Mouse (Mus musculus) embryonic fibroblast, embryonic 13.5 days (primary cell): ENCODE measurements around the gene Hist1h3g. TPM values are rescaled to one million over a fixed set of nuclear protein-coding genes. Genes with fewer than 3 reads are reported as not detected.
A peak's percentile ranks its signal among the peaks of the same experiment; 100 is the strongest.
"Not testable (repeated sequence)": the region's sequence is repeated elsewhere in the genome, so short reads cannot be mapped to it uniquely, and the experiment has no call there.

Experiments
- H3K27ac ChIP-seq: 2 replicates; pipeline ENCODE4 v1.5.1; 2012; ENCODE audit warnings: low read length, control low read depth, inconsistent platforms; ENCODE audit not compliant: insufficient read depth
- H3K4me1 ChIP-seq: 2 replicates; pipeline ENCODE4 v1.6.1; 2011; ENCODE audit warnings: low read length; ENCODE audit not compliant: control insufficient read depth, insufficient read depth
- H3K4me3 ChIP-seq: 2 replicates; pipeline ENCODE4 v1.5.1; 2011; ENCODE audit warnings: mild to moderate bottlenecking, control low read depth, low read length; ENCODE audit not compliant: insufficient read depth
- CTCF ChIP-seq: IDR thresholded peaks from 2 replicates; pipeline ENCODE4 v1.5.1; 2011; ENCODE audit warnings: mild to moderate bottlenecking, control low read depth, low read length, moderate library complexity, borderline replicate concordance; ENCODE audit not compliant: insufficient read depth
- POLR2A ChIP-seq: IDR thresholded peaks from 2 replicates; pipeline ENCODE4 v1.6.1; 2011; ENCODE audit warnings: low read depth, mild to moderate bottlenecking, control low read depth, low read length, moderate library complexity
- polyA plus RNA-seq: library from polyadenylated mRNA; stranded (reverse); fragments of >200 nt; gene quantifications from 2 replicates; pipeline ENCODE4 v1.2.4, GENCODE M21; 2011; ENCODE audit warnings: low read depth; ENCODE audit not compliant: missing spikeins, insufficient read length

The Hist1h3g gene
- polyA plus RNA-seq, 1 experiment = 5.7 TPM

DNA sequence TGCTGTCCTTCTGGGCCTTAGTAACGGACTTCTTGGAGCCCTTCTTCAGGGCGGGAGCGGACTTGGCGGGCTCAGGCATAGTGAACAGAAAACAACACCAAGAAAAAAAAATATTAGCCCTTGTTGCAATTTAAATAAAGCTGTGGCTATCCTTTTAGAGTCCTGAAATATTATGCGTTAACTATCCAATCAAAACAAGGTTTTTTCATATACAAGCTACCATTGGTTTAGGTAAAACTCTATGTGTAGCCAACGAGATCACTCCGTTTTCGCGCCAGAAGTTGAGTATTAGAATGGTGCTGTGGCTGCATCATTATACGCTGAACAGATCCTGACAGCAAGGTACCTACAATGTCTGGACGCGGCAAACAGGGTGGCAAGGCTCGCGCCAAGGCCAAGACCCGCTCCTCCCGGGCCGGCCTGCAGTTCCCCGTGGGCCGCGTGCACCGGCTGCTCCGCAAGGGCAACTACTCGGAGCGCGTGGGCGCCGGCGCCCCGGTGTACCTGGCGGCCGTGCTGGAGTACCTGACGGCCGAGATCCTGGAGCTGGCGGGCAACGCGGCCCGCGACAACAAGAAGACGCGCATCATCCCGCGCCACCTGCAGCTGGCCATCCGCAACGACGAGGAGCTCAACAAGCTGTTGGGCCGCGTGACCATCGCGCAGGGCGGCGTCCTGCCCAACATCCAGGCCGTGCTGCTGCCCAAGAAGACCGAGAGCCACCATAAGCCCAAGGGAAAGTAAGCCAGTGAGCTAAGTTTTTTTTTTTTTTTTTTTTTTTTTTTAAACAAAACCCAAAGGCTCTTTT, 1.5 kb upstream of the Hist1h3g start, which contains the start of gene Hist1h2af:
Gene Hist1h2af (plus strand): TSS at position 347 of the 808 bp plus-strand sequence.
- H3K4me1 ChIP-seq = not testable (repeated sequence)
- Histone ChIP-seq H3K4me3 (peak within 1 kb of the TSS; percentile 77), H3K27ac (peak within 1 kb of the TSS; percentile 93)
- peak; percentile 67 for TF ChIP-seq POLR2A

DNA sequence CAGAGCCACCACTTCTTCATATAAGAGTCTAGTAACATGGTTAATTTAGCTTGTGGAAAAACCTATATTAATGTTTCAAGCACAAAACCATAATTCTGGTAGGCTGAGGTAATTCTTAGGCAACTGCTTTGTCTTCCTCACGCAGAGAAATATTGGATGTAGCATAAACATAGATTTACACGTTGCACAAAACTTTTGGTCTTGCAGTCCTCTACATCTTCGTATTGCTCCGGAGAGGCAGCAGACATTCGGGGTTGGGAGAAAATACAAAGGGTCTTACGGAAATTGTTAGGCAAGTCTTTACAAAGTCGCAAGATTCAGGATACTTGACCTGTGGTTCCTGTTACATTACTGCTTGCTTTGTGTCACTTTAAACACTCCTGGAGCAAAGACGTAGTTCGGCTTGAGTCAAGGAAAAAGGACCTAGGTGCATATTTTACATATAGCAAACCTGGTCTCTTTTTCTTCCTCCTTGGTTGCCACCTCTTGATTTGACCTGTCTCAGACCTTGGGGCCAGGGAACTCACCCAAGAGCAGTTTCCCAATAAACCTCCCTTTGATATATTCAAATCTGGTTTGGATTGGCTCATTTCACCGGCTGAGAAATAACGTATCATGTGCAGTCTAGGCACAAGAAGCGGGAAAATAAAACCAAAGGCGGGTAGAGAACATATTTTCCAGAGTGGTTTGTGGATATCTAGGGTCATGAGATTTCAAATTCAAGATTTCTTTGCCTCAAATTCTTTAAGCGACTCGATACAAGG, 672 bp upstream of the Hist1h3g start:
- Histone ChIP-seq H3K27ac (peak overlapping the region; percentile 93), H3K4me1 (peaks cover 3% of the 10 kb centered on the region), H3K4me3 (peak overlapping the region; percentile 77)
- TF ChIP-seq CTCF (no peak), POLR2A (peak; percentile 77; the same call in 1 of the 2 replicates)

DNA sequence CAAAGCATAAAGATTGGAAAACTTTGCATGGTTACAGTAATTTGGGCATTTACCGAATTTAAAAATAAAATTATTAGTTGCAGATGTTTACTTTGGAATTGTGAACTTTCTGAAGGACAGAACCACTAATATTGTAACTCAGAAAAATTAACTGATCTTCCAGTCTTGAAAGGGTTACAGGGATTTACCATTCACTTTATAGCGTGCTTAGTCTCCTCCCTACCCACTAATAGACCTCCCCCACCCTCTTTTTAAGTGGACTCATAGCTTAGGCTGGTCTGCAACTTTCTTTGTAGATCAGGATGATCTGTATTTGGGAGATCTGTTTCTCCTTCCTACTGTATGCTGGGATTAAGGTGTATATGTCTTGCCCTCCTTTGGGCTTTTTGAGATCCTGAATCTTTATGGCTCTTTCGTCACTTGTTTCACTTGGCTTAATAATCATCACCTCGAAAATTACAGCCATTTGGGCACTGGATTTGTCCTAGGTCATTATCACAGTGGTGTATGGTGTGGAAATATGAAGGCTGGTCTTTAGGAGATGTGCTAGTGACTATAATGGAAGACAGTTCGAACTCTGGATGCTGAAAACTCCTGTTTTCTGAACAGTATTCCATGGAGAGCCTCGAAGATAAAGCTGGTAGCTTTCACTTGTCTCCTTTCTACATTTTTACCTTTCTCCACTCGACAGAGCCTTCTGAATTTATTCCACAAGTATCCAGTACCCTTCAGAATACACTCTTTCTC, 1.0 kb downstream of the Hist1h3g start:
- Histone ChIP-seq H3K4me1 (peaks cover 3% of the 10 kb centered on the region), H3K4me3 (peak overlapping the region; percentile 72), H3K27ac (peak overlapping the region; percentile 87)
- TF ChIP-seq POLR2A = peak; percentile 62; the same call in 1 of the 2 replicates
- no peak for TF ChIP-seq CTCF

DNA sequence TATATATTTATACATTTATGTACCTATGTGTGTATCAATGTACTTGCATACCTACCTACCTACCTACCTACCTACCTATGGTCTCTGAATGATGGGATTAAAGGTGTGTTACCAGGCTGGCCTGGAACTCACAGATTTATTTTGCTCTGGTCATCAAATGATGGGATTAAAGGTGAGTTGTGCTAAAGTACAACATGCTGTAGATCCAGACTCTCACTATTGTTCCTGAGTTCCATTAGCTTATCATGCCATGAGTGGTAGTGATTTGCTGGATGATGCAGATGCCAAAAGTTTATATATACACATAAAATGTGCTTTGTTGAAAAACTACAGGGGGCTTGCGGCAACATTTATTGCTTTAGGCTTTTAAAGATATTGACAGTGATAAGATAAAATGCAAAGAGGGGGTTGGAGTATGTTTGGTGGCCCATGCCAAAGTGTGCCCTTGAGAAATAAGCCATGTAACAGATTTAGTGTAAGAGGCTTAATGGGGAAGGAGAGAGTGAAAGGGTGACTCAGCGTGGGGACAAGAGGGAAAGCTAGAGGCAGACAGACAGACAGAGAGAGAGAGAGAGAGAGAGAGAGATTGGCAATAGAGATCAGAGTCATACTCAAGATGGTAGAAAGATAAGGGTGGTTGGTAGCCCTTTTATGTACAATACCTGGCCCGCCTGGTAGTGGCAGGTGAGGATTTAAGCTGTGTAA, 1.9 kb downstream of the Hist1h3g start:
- TF ChIP-seq CTCF = no peak

DNA sequence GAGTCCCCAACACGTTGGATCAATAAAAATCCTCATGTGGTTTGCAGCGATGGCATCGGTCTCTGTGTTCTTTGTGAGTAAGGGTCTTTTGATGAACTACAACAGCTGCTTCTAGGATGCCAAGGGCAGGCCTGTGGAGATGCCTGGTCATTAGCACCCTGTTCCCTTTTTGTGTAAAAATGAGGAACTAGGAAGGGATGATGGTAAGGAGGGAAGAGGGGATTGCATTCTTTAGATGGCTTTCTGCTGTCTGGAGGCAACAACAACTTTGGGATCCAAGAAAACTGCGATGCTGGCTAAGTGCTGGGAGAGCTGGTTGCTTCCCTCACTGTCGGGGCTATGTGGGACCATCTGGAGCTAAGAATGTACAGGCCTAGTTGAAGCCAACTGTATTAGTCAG, 3.0 kb downstream of the Hist1h3g start:
- peaks cover 3% of the 10 kb centered on the region for H3K4me1 ChIP-seq
- TF ChIP-seq POLR2A = no peak
- TF ChIP-seq CTCF = no peak
- H3K27ac ChIP-seq = 0 out of 2 replicates have a peak overlapping the region, but pooled peaks have one; percentile 17
- H3K4me3 ChIP-seq = no peak overlapping the region

More for the DNA sequence above, 1.9 kb downstream of the Hist1h3g start:
- Histone ChIP-seq H3K27ac (peak overlapping the region; percentile 17; the same call in 1 of the 2 replicates), H3K4me1 (peaks cover 3% of the 10 kb centered on the region), H3K4me3 (peak overlapping the region; percentile 47)

DNA sequence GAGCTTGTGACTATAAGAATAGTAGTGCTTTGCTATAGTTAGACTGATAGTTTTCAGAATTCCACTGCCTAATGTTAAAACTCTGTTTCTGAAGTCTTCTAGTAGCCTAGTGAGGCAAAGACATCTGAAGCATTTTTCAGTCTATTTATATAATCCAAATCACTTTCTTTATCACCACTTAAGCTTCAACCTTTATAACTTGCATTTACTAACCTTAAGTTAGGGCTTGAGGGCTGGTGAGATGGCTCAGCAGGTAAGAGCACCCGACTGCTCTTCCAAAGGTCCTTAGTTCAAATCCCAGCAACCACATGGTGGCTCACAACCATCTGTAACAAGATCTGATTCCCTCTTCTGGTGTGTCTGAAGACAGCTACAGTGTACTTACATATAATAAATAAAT, 4.6 kb downstream of the Hist1h3g start:
- H3K4me3 ChIP-seq, H3K4me1 ChIP-seq, H3K27ac ChIP-seq: not testable (repeated sequence)

DNA sequence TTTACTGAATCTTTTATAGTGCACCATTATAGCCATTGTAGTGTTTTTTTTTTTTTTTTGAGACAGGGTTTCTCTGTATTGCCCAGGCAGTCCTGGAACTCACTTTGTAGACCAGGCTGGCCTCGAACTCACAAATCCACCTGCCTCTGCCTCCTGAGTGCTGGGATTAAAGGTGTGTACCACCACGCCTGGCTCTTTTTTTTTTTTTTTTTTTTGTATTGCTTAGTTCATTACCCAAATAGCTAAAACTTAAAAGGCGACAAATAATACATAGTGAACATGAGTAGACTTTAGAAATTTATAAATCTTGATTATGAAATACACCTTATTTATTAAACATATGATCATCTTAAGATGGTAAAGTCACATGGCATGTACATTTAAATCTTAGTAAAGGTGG, 6.3 kb downstream of the Hist1h3g start:
- no peak overlapping the region for H3K27ac ChIP-seq
- TF ChIP-seq CTCF (no peak), POLR2A (no peak)
- H3K4me1 ChIP-seq = peaks cover 3% of the 10 kb centered on the region
- no peak overlapping the region for H3K4me3 ChIP-seq

DNA sequence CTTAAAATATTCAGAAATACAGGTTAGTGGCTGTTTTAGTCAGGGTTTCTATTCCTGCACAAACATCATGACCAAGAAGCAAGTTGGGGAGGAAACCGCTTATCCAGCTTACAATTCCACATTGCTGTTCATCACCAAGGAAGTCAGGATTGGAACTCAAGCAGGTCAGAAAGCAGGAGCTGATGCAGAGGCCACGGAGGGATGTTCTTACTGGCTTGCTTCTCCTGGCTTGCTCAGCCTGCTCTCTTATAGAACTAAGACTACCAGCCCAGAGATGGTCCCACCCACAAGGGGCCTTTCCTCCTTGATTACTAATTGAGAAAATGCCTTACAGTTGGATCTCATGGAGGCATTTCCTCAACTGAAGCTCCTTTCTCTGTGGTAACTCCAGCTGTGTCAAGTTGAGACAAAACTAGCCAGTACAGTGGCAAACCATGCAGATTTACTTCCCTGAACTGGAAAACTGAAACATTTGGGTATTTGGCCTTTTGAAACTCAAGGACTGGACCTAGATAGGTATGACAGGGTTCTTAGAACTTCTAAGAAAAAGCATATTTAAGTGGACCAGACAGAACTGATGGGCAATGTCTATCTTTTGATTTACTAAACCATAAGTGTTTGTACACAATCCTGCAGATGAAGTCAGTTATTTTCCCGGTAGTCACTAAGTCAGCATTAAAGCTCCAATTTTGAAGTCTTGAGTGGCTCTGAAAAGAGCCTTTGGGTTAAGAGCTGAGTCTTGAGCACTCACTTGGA, 7.2 kb downstream of the Hist1h3g start:
- peak; percentile 46; the same call in 1 of the 2 replicates for TF ChIP-seq POLR2A
- H3K4me1 ChIP-seq = not testable (repeated sequence)
- peak overlapping the region; percentile 70 for H3K27ac ChIP-seq
- peak overlapping the region; percentile 54 for H3K4me3 ChIP-seq
